Mouse (Mus musculus): ENCODE measurements around the gene Hspe1.

Hspe1 gene

GRCm38 (mm10) chr1:55134301-55134700 is 46.4 kb downstream of the Hspe1 start:
- no peak for DNase-seq (ENCODE audit: low read depth, low spot score)

GRCm38 (mm10) chr1:55135846-55136245 is 47.9 kb downstream of the Hspe1 start:
- no peak for DNase-seq (ENCODE audit: low read depth, low spot score)
